Mouse (Mus musculus): ENCODE results near the gene Trmt10a. TPM values are rescaled to one million over a fixed set of nuclear protein-coding genes. Genes with fewer than 3 reads are reported as not detected.
A peak's percentile ranks its signal among the peaks of the same experiment; 100 is the strongest.
"Not testable (repeated sequence)": the region's sequence is repeated elsewhere in the genome, so short reads cannot be mapped to it uniquely, and the experiment has no call there.

Trmt10a gene
- polyA plus RNA-seq, 1 experiment from 2014 or later, result 11.4 TPM

DNA sequence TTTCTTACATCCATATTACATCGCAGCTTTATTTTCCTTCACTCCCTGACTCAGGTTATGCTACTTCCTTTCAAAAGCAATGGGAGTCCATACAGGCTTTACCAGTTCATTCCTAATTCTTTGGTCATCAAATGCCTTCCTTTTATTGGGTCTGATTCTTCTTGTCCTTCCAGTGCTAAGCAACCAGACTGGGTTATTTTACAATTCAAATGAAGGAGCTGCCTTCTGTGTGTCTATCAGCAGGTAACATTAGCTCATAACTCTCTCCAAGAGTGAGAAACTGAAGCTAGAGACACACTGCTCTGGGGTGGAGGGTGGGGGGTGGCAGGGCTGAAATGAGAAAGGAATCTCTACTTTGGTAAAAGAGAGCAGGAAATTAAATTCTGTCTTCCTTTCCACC, 12.6 kb upstream of the Trmt10a start:
- no peak overlapping the region for H3K9ac ChIP-seq (ENCODE audit: low read length)
- no peaks in the 10 kb centered on the region for H3K36me3 ChIP-seq (ENCODE audit: control insufficient read depth, insufficient read depth, low read length)
- 71% methylated on average over 1 of the region's 1 CpGs for WGBS
- no peak overlapping the region for H3K4me3 ChIP-seq (ENCODE audit: low read length)
- H3K9me3 ChIP-seq (ENCODE audit: control insufficient read depth, low read length), result no peaks in the 10 kb centered on the region
- H3K27me3 ChIP-seq (ENCODE audit: control insufficient read depth, insufficient read depth, low read depth, low read length), result no peaks in the 10 kb centered on the region
- no peak for ATAC-seq (ENCODE audit: low read depth)
- H3K4me2 ChIP-seq (ENCODE audit: low read depth, low read length), result no peak overlapping the region
- H3K4me1 ChIP-seq (replicated peaks; ENCODE audit: control insufficient read depth, insufficient read depth, low read length), result no peaks in the 10 kb centered on the region
- H3K27ac ChIP-seq (ENCODE audit: low read length), result no peak overlapping the region

DNA sequence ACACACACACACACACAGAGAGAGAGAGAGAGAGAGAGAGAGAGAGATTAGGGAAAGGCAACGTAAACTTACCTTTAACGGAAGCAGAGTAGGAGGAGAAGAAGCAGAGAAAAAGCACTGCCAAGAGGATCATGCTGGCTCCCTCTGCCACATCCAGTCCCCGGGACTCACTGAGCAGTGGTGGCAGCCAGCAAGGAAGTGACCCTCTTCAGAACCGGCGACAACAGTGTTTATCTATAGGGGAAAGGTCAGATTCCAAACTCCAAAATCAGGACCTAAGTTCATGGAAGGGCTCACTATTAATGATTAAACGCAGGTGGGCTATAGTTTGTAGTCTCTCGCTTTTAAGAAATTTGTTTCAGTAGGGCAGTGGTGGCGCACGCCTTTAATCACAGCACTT, 12.1 kb upstream of the Trmt10a start:
- Histone ChIP-seq H3K36me3 (ENCODE audit: control insufficient read depth, insufficient read depth, low read length) (no peaks in the 10 kb centered on the region), H3K27ac (ENCODE audit: low read length) (no peak overlapping the region), H3K4me1 (replicated peaks; ENCODE audit: control insufficient read depth, insufficient read depth, low read length) (no peaks in the 10 kb centered on the region), H3K4me3 (ENCODE audit: low read length) (no peak overlapping the region), H3K27me3 (ENCODE audit: control insufficient read depth, insufficient read depth, low read depth, low read length) (no peaks in the 10 kb centered on the region), H3K4me2 (ENCODE audit: low read depth, low read length) (no peak overlapping the region), H3K9ac (ENCODE audit: low read length) (no peak overlapping the region), H3K9me3 (ENCODE audit: control insufficient read depth, low read length) (no peaks in the 10 kb centered on the region)
- ATAC-seq (ENCODE audit: low read depth), result no peak
- WGBS, result 38% methylated on average over 9 of the region's 9 CpGs

DNA sequence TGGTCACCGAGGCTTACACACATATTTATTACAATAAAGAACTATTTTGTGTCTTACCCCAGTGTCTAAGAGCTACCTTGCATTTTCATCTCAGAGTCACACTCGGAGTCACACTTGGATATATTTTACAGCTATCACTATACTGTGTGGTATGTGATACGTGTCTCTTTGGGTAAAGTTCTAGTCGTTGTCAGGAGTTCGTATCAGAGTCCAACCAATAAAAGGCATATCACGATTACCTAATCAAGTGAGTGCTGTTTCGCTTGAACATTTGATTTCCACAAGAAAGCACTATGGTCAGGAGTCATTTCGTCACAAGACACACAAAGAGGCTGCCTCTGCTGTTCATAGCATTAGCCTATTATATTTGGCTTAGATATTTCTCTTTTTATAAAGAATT, 9.8 kb upstream of the Trmt10a start:
- H3K27me3 ChIP-seq (ENCODE audit: control insufficient read depth, insufficient read depth, low read depth, low read length), result no peaks in the 10 kb centered on the region
- H3K4me1 ChIP-seq (replicated peaks; ENCODE audit: control insufficient read depth, insufficient read depth, low read length), result no peaks in the 10 kb centered on the region
- no peak overlapping the region for H3K4me3 ChIP-seq (ENCODE audit: low read length)
- H3K27ac ChIP-seq (ENCODE audit: low read length), result no peak overlapping the region
- H3K9ac ChIP-seq (ENCODE audit: low read length), result no peak overlapping the region
- H3K36me3 ChIP-seq (ENCODE audit: control insufficient read depth, insufficient read depth, low read length), result no peaks in the 10 kb centered on the region
- no peak for ATAC-seq (ENCODE audit: low read depth)
- WGBS, result 89% methylated on average over 8 of the region's 8 CpGs
- no peaks in the 10 kb centered on the region for H3K9me3 ChIP-seq (ENCODE audit: control insufficient read depth, low read length)
- no peak overlapping the region for H3K4me2 ChIP-seq (ENCODE audit: low read depth, low read length)

DNA sequence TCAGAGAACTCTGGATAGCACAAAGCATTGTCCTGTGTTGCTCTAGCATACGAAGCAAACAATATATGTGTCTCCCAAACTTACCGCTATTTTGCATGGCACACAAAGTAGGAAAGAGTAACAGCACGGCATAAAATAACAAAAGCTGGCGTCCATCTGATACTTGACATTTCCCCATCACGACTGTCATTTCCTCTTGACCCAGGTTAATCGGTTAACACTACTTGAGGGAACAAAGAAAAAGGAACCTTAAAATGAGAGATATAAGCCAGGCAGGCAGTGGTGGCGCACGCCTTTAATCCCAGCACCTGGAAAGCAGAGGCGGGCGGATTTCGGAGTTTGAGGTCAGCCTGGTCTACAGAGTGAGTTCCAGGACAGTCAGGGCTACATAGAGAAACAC, 9.3 kb upstream of the Trmt10a start:
- Histone ChIP-seq H3K4me2 (ENCODE audit: low read depth, low read length) (no peak overlapping the region), H3K9me3 (ENCODE audit: control insufficient read depth, low read length) (no peaks in the 10 kb centered on the region), H3K4me3 (ENCODE audit: low read length) (no peak overlapping the region), H3K9ac (ENCODE audit: low read length) (no peak overlapping the region), H3K4me1 (replicated peaks; ENCODE audit: control insufficient read depth, insufficient read depth, low read length) (no peaks in the 10 kb centered on the region), H3K36me3 (ENCODE audit: control insufficient read depth, insufficient read depth, low read length) (no peaks in the 10 kb centered on the region), H3K27me3 (ENCODE audit: control insufficient read depth, insufficient read depth, low read depth, low read length) (no peaks in the 10 kb centered on the region), H3K27ac (ENCODE audit: low read length) (no peak overlapping the region)
- 83% methylated on average over 11 of the region's 11 CpGs for WGBS
- no peak for ATAC-seq (ENCODE audit: low read depth)

DNA sequence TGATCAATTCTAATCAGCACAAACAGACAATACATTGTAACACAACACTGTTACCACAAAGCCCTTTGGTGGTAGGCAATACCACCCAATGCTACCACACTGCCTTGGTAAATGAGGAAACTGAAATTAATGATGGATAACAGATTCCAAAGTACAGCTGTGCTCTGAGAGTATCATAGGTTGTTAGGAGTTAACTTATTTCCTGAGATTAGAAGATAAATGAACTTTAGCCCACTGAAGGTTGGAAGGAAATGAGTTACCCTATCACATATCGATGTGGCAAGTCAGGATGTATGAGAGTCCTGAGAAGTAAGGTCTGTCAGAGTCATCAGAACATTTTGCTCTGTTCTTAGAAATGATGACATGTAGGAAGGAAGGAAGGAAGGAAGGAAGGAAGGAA, 8.7 kb upstream of the Trmt10a start:
- WGBS, result 83% methylated on average over 1 of the region's 1 CpGs
- H3K4me3 ChIP-seq (ENCODE audit: low read length), result no peak overlapping the region
- H3K9ac ChIP-seq (ENCODE audit: low read length), result no peak overlapping the region
- H3K27ac ChIP-seq (ENCODE audit: low read length), result no peak overlapping the region
- H3K4me2 ChIP-seq (ENCODE audit: low read depth, low read length), result no peak overlapping the region
- H3K4me1 ChIP-seq (replicated peaks; ENCODE audit: control insufficient read depth, insufficient read depth, low read length), result no peaks in the 10 kb centered on the region
- no peaks in the 10 kb centered on the region for H3K36me3 ChIP-seq (ENCODE audit: control insufficient read depth, insufficient read depth, low read length)
- no peaks in the 10 kb centered on the region for H3K9me3 ChIP-seq (ENCODE audit: control insufficient read depth, low read length)
- ATAC-seq (ENCODE audit: low read depth), result no peak
- no peaks in the 10 kb centered on the region for H3K27me3 ChIP-seq (ENCODE audit: control insufficient read depth, insufficient read depth, low read depth, low read length)

DNA sequence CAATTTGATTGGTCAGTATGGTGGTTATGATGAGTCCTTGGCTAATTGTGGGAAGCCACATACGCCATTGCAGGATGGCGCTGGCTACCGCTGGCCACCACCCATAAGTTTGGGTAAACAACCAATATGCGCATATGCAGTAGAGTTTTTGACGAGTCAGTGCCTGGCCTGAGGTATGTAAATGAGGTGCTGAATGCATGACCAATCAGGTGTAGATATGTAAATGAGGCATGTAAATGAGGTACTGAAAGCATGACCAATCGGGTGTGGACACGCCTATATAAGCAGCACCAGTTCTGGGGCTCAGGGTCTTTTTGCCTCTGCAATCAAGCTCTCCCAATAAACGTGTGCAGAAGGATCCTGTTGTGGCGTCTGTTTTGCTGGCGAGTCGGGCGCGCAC, 5.1 kb upstream of the Trmt10a start:
- 94% methylated on average over 13 of the region's 13 CpGs for WGBS
- not testable (repeated sequence) for H3K4me1 ChIP-seq (replicated peaks; ENCODE audit: control insufficient read depth, insufficient read depth, low read length); H3K4me2 ChIP-seq (ENCODE audit: low read depth, low read length); H3K4me3 ChIP-seq (ENCODE audit: low read length); H3K27ac ChIP-seq (ENCODE audit: low read length); H3K27me3 ChIP-seq (ENCODE audit: control insufficient read depth, insufficient read depth, low read depth, low read length); H3K9me3 ChIP-seq (ENCODE audit: control insufficient read depth, low read length); H3K36me3 ChIP-seq (ENCODE audit: control insufficient read depth, insufficient read depth, low read length); ATAC-seq (ENCODE audit: low read depth); H3K9ac ChIP-seq (ENCODE audit: low read length)

DNA sequence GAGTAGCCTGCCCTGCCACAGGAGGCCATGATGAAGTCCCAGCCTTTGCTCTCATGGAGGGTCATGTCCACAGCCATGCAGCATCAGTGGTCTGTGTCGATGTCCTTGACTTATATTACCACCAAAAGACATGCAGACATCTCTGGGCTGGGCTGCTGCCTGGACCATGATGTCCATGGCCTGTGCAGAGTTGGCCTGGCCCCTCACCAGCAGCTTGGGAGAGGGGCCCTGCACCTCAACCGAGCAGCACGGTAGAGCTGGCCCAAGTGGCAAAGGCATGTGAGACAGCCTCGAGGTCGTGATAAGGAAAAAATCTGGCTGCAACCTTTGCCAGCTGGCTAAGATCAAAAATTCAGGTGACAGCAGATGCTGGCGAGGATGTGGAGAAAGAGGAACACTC, 3.6 kb upstream of the Trmt10a start:
- Histone ChIP-seq H3K9me3 (ENCODE audit: control insufficient read depth, low read length) (no peaks in the 10 kb centered on the region), H3K4me1 (replicated peaks; ENCODE audit: control insufficient read depth, insufficient read depth, low read length) (peaks cover 3% of the 10 kb centered on the region; the same call in 1 of the 2 replicates), H3K27me3 (ENCODE audit: control insufficient read depth, insufficient read depth, low read depth, low read length) (no peaks in the 10 kb centered on the region), H3K4me2 (ENCODE audit: low read depth, low read length) (no peak overlapping the region), H3K27ac (ENCODE audit: low read length) (no peak overlapping the region), H3K4me3 (ENCODE audit: low read length) (no peak overlapping the region), H3K36me3 (ENCODE audit: control insufficient read depth, insufficient read depth, low read length) (no peaks in the 10 kb centered on the region), H3K9ac (ENCODE audit: low read length) (no peak overlapping the region)
- ATAC-seq (ENCODE audit: low read depth), result no peak
- WGBS, result 86% methylated on average over 6 of the region's 6 CpGs

DNA sequence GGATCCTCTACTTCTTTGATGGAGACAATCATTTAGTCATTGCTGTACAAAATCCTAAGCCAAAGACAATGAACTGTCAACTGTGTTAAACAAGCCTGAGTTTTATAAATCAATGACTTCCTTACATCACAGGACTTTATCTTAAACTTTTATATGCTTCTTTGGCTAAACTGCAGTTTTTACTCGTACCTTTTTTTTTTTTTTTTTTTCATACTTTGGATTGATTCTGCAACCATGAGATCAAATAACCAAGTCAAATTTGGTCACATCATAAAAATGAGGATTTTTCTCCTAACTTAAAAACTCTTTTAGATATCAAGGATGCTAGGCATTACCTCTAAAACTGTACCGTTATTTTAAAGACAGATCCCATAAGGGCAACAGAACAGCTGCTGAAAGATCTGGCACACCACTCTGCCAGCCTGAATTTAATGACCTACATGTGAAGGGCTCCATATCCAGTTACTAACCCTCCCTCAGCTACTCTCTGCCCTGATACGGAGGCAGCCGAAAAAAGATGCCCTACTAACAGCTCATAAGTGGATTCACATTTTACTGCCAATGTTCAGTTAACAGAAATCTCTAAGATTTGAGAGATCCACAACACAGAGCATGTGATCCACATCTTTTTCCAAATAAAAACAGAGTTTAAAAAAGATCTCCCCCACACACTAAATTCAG, 1.1 kb upstream of the Trmt10a start:
- H3K4me1 ChIP-seq (replicated peaks; ENCODE audit: control insufficient read depth, insufficient read depth, low read length), result peaks cover 3% of the 10 kb centered on the region; the same call in 1 of the 2 replicates
- 62% methylated on average over 4 of the region's 4 CpGs for WGBS
- H3K4me2 ChIP-seq (ENCODE audit: low read depth, low read length), result peak overlapping the region; percentile 50
- peak overlapping the region; percentile 39; the same call in 1 of the 2 replicates for H3K27ac ChIP-seq (ENCODE audit: low read length)
- H3K4me3 ChIP-seq (ENCODE audit: low read length), result peak overlapping the region; percentile 28
- no peaks in the 10 kb centered on the region for H3K36me3 ChIP-seq (ENCODE audit: control insufficient read depth, insufficient read depth, low read length)
- H3K27me3 ChIP-seq (ENCODE audit: control insufficient read depth, insufficient read depth, low read depth, low read length), result no peaks in the 10 kb centered on the region
- H3K9ac ChIP-seq (ENCODE audit: low read length), result peak overlapping the region; percentile 43
- no peaks in the 10 kb centered on the region for H3K9me3 ChIP-seq (ENCODE audit: control insufficient read depth, low read length)
- no peak for ATAC-seq (ENCODE audit: low read depth)

DNA sequence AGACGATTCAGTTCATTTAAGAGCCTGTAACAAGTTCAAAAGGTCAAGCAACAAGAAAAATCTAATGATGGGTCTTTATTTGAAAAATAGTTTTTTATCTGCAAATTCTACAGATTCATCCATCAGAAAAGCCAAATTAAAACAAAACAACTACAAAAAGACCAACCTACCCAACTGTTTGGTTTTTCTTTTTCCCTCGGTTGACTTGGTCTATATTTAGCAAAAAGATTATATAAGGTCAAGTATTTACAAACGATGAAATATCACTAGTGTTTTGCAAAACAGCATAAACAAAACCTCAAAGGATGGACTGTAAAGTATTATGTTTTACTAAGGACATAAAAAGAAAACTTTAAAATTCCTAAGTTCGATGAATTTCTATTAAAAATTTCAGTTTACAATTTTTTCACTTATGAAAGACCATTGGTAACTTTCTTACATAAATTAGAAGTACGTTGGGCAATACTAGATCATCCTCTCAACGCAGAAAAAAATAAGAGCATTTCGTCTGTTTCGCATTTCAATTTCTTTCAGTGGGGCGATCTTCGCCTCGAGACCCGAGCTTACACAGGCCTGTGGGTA, 424 bp upstream of the Trmt10a start:
- H3K27me3 ChIP-seq (ENCODE audit: control insufficient read depth, insufficient read depth, low read depth, low read length), result no peaks in the 10 kb centered on the region
- peaks cover 3% of the 10 kb centered on the region; the same call in 1 of the 2 replicates for H3K4me1 ChIP-seq (replicated peaks; ENCODE audit: control insufficient read depth, insufficient read depth, low read length)
- ATAC-seq (ENCODE audit: low read depth), result no peak
- H3K4me3 ChIP-seq (ENCODE audit: low read length), result peak overlapping the region; percentile 76
- H3K9ac ChIP-seq (ENCODE audit: low read length), result peak overlapping the region; percentile 83
- no peaks in the 10 kb centered on the region for H3K9me3 ChIP-seq (ENCODE audit: control insufficient read depth, low read length)
- no peaks in the 10 kb centered on the region for H3K36me3 ChIP-seq (ENCODE audit: control insufficient read depth, insufficient read depth, low read length)
- 1% methylated on average over 12 of the region's 12 CpGs for WGBS
- H3K27ac ChIP-seq (ENCODE audit: low read length), result peak overlapping the region; percentile 100
- H3K4me2 ChIP-seq (ENCODE audit: low read depth, low read length), result peak overlapping the region; percentile 50
